Mouse (Mus musculus) heart, embryonic 16.5 days (tissue): Measurements from ENCODE around the gene Zfp423. TPM values are rescaled to one million over a fixed set of nuclear protein-coding genes. Genes with fewer than 3 reads are reported as not detected.

Source experiments
- ATAC-seq: fragments of 200-750 bp; cut with Nextera tagmentation; replicated peaks from 2 replicates; pipeline ENCODE4 v1.8.0; 2017; ENCODE audit warnings: moderate number of reproducible peaks; ENCODE audit not compliant: insufficient read depth, low FRiP score; ENCODE audit errors: extremely low read depth
- H3K27ac ChIP-seq: fragments of 300-500 bp; sonication (generic); 2 replicates; pipeline ENCODE4 v1.5.1; 2014; ENCODE audit warnings: mild to moderate bottlenecking, low read length, control low read depth, moderate library complexity
- H3K27me3 ChIP-seq: fragments of 300-500 bp; sonication (generic); 2 replicates; pipeline ENCODE4 v1.6.1; 2014; ENCODE audit warnings: low read length, mixed read lengths; ENCODE audit not compliant: control insufficient read depth, insufficient read depth
- H3K36me3 ChIP-seq: fragments of 300-500 bp; sonication (generic); 2 replicates; pipeline ENCODE4 v1.6.1; 2014; ENCODE audit not compliant: control insufficient read depth, insufficient read depth
- H3K4me1 ChIP-seq: fragments of 300-500 bp; sonication (generic); 2 replicates; pipeline ENCODE4 v1.6.1; 2014; ENCODE audit warnings: low read length, mixed read lengths; ENCODE audit not compliant: control insufficient read depth, insufficient read depth
- H3K4me2 ChIP-seq: fragments of 300-500 bp; sonication (generic); 2 replicates; pipeline ENCODE4 v1.6.1; 2014; ENCODE audit warnings: low read depth, mild to moderate bottlenecking, control low read depth, low read length
- H3K4me3 ChIP-seq: fragments of 300-500 bp; sonication (generic); 2 replicates; pipeline ENCODE4 v1.5.1; 2014; ENCODE audit warnings: mild to moderate bottlenecking, control low read depth, low read length
- H3K9ac ChIP-seq: fragments of 300-500 bp; sonication (generic); 2 replicates; pipeline ENCODE4 v1.6.1; 2014; ENCODE audit warnings: low read length, control low read depth
- H3K9me3 ChIP-seq: fragments of 300-500 bp; sonication (generic); replicated peaks from 2 replicates; pipeline ENCODE4 v1.6.1; 2016; ENCODE audit warnings: low read length; ENCODE audit not compliant: control insufficient read depth
- WGBS: fragments of 180-500 bp; shearing (Covaris S2); extraction: QIAGEN DNeasy Blood & Tissue Kit; methylation state at CpG from one replicate; pipeline ENCODE4 v1.1.7; 2014; 5-methylcytosine and 5-hydroxymethylcytosine counted together
- polyA plus RNA-seq: library from polyadenylated mRNA; unstranded; fragments of >200 nt; fragmentation: Nextera tagmentation; extraction: Ambion mirVana; gene quantifications from 2 replicates; pipeline ENCODE4 v1.2.1, GENCODE M21; 2015

Gene Zfp423
- polyA plus RNA-seq, 1 experiment from 2014 or later, result 3.1 TPM

- H3K4me1 ChIP-seq, result peaks cover 22% of the 10 kb centered on the region
- no peaks in the 10 kb centered on the region for H3K36me3 ChIP-seq
- H3K4me2 ChIP-seq, result peak overlapping the region; percentile 96
- peaks cover 34% of the 10 kb centered on the region for H3K27me3 ChIP-seq
- peak overlapping the region; percentile 79 for H3K4me3 ChIP-seq
- H3K9ac ChIP-seq, result peak overlapping the region; percentile 74
- peak overlapping the region; percentile 86 for H3K27ac ChIP-seq
- H3K9me3 ChIP-seq, result no peaks in the 10 kb centered on the region
- WGBS, result 5% methylated on average over 20 of the region's 20 CpGs
- peak; percentile 0; the same call in 1 of the 2 replicates for ATAC-seq
Observed at GRCm38 (mm10) chr8:87957871-87958450, 1.4 kb downstream of the Zfp423 start.

DNA sequence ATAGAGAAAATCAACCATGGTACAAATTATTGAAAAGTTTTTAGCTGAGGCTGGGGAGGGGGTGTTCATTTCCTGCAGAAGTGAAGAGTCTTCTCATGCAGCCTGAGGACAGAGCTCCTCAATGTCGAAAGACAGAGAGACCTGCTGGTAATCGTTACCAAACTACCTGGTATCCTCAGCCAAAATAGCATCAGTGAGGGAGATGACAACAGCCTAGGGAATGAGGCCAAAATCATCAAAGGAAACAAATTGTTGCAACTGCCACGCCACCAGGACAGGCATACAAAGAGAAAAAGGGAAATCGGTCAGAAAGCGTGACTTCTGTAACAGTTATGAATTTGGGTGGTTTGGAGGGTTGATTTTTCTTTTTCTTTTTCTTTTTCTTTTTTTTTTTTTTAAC, 3.4 kb downstream of the Zfp423 start:
- H3K36me3 ChIP-seq, result no peaks in the 10 kb centered on the region
- peaks cover 10% of the 10 kb centered on the region for H3K4me1 ChIP-seq
- H3K4me2 ChIP-seq, result no peak overlapping the region
- H3K4me3 ChIP-seq, result no peak overlapping the region
- H3K9me3 ChIP-seq, result no peaks in the 10 kb centered on the region
- no peak overlapping the region for H3K9ac ChIP-seq
- H3K27me3 ChIP-seq, result peaks cover 20% of the 10 kb centered on the region
- H3K27ac ChIP-seq, result no peak overlapping the region
- WGBS, result 51% methylated on average over 5 of the region's 5 CpGs
- no peak for ATAC-seq

DNA sequence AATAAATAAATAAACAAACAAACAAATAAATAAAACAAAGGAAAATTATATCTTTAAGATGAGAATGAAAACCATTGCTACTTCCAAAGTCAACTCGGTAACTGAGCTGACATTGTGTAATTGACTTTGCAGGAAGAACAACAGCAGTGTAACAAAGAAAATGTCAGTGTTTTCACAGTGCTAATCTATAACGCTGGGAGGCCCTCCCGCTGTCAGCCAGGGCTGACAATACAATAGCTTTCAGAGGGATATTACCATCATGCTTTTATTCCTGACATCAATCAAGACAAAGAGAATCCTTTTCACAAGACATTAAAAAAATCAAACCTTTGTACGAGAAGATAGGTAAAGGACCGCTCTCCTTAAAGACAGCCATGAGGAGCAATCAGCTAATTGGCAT, 5.9 kb downstream of the Zfp423 start:
- H3K36me3 ChIP-seq, result no peaks in the 10 kb centered on the region
- peaks cover 6% of the 10 kb centered on the region for H3K4me1 ChIP-seq
- no peak overlapping the region for H3K27ac ChIP-seq
- H3K4me3 ChIP-seq, result no peak overlapping the region
- no peak for ATAC-seq
- 62% methylated on average over 5 of the region's 5 CpGs for WGBS
- no peak overlapping the region for H3K9ac ChIP-seq
- H3K9me3 ChIP-seq, result no peaks in the 10 kb centered on the region
- no peak overlapping the region for H3K4me2 ChIP-seq
- peaks cover 15% of the 10 kb centered on the region; the same call in 1 of the 2 replicates for H3K27me3 ChIP-seq

DNA sequence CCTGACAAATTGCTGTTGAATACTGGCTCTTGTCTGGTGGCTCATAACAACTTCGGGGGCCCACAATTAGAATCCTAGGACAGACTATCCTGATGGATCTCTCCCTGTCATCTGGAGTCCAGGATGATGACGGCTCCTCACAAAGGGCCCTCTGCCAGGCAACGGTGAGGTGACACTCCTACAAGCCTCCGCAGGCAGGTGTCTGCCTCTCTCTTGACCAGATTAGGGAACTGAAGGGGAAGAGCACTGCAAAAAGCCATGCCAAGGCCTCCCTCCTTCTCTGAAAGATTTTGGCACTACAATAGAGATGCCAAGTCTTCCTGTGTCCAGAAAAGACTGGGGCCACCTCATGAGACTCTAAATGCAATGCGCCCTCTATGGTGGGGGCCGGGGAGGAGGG, 7.1 kb downstream of the Zfp423 start:
- no peaks in the 10 kb centered on the region for H3K36me3 ChIP-seq
- ATAC-seq, result no peak
- no peak overlapping the region for H3K4me2 ChIP-seq
- H3K27me3 ChIP-seq, result peaks cover 7% of the 10 kb centered on the region; the same call in 1 of the 2 replicates
- 74% methylated on average over 6 of the region's 6 CpGs for WGBS
- no peaks in the 10 kb centered on the region for H3K9me3 ChIP-seq
- H3K4me3 ChIP-seq, result no peak overlapping the region
- no peaks in the 10 kb centered on the region for H3K4me1 ChIP-seq
- H3K9ac ChIP-seq, result no peak overlapping the region
- H3K27ac ChIP-seq, result no peak overlapping the region

- Histone ChIP-seq H3K4me3 (no peak overlapping the region), H3K9ac (peak overlapping the region; percentile 75; the same call in 1 of the 2 replicates), H3K4me2 (peak overlapping the region; percentile 96), H3K36me3 (no peaks in the 10 kb centered on the region), H3K9me3 (no peaks in the 10 kb centered on the region), H3K27me3 (no peaks in the 10 kb centered on the region), H3K4me1 (peaks cover 7% of the 10 kb centered on the region), H3K27ac (no peak overlapping the region)
- WGBS, result 45% methylated on average over 5 of the region's 5 CpGs
- ATAC-seq, result no peak
Observed at GRCm38 (mm10) chr8:87944225-87944934, 15.0 kb downstream of the Zfp423 start.

- Histone ChIP-seq H3K4me2 (peak overlapping the region; percentile 96), H3K36me3 (no peaks in the 10 kb centered on the region), H3K4me1 (peaks cover 12% of the 10 kb centered on the region), H3K4me3 (peak overlapping the region; percentile 56), H3K27me3 (no peaks in the 10 kb centered on the region), H3K27ac (no peak overlapping the region), H3K9ac (peak overlapping the region; percentile 75), H3K9me3 (no peaks in the 10 kb centered on the region)
- ATAC-seq, result no peak
- 3% methylated on average over 33 of the region's 42 CpGs for WGBS
Observed at GRCm38 (mm10) chr8:87943651-87944091, 15.7 kb downstream of the Zfp423 start.

DNA sequence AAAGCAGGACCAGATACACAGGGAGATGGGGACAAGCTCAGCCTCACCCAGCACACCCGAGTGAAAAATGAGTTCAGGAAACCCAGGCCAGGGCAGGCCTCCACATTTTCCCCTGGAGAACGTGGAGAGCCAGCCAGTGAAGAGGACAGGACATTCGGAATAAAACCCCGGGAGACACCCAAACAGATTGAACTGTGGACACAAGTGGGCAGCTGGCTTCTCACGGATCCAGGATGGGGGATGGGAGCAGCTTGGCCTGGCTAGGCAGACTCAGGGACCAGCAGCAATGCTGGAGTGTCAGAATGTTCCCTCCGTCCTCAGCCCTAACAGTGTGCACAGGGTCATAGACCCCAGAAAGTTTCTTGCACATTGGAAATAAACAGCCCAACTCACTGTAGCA, 18.7 kb downstream of the Zfp423 start:
- H3K9me3 ChIP-seq, result no peaks in the 10 kb centered on the region
- peaks cover 20% of the 10 kb centered on the region for H3K4me1 ChIP-seq
- no peaks in the 10 kb centered on the region for H3K36me3 ChIP-seq
- no peak overlapping the region for H3K4me2 ChIP-seq
- no peak overlapping the region for H3K9ac ChIP-seq
- ATAC-seq, result no peak
- 53% methylated on average over 6 of the region's 6 CpGs for WGBS
- no peaks in the 10 kb centered on the region for H3K27me3 ChIP-seq
- H3K27ac ChIP-seq, result no peak overlapping the region
- no peak overlapping the region for H3K4me3 ChIP-seq

DNA sequence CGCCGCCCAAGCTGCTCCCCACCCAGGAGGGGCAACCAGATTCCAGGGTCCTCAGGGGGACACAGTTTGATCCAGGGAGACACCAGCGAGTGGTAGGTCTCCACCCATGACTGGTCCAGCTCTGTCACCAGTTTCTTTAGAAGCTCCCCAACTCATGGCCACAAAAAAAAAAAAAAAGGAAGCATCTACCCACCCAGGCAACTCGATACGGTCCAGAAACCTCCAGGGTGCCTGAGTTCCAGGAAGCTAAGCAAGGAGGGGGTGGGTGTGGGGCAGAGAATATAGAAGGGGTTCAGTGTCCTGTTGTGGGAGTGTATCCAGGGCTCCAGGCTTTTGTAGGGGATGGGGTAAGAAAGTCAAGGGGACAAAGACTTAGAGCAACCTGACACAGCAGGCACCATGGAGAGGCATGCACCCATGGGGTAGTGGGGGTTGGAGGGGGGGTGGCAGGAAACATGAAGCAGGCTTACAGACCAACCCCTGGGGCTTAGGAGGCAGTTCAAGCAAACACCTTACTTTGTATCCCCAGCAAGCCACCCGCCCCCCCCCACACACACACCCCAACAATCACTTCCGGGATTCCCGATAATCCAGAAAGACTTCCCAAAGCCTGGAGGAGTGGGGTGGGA, 20.0 kb downstream of the Zfp423 start:
- Histone ChIP-seq H3K4me1 (peaks cover 20% of the 10 kb centered on the region), H3K4me2 (peak overlapping the region; percentile 77), H3K27me3 (no peaks in the 10 kb centered on the region), H3K36me3 (no peaks in the 10 kb centered on the region), H3K9ac (peak overlapping the region; percentile 55), H3K27ac (peak overlapping the region; percentile 63; the same call in 1 of the 2 replicates), H3K9me3 (no peaks in the 10 kb centered on the region), H3K4me3 (peak overlapping the region; percentile 42)
- no peak for ATAC-seq
- WGBS, result 14% methylated on average over 8 of the region's 8 CpGs
